Mouse (Mus musculus): Measurements from ENCODE around the gene Hddc3. TPM values are rescaled to one million over a fixed set of nuclear protein-coding genes. Genes with fewer than 3 reads are reported as not detected.

Hddc3 gene
- polyA plus RNA-seq, 1 experiment from 2014 or later, result 25.4 TPM

Other genes starting within 250 kb of the Hddc3 start
- gene Idh2, start 227.7 kb upstream of the Hddc3 start, polyA plus RNA-seq (2015; fragmentation: Nextera tagmentation; extraction: Ambion mirVana), result 546 and 574 TPM in 2 replicates
- 23.0 and 25.2 TPM in 2 replicates for gene Sema4b, start 156.3 kb upstream of the Hddc3 start, polyA plus RNA-seq (2015; fragmentation: Nextera tagmentation; extraction: Ambion mirVana)
- gene Cib1, start 110.3 kb upstream of the Hddc3 start, polyA plus RNA-seq (2015; fragmentation: Nextera tagmentation; extraction: Ambion mirVana), result 96.8 and 108 TPM in 2 replicates
- 4.1 TPM in 2 replicates for gene Gdpgp1, start 110.2 kb upstream of the Hddc3 start, polyA plus RNA-seq (2015; fragmentation: Nextera tagmentation; extraction: Ambion mirVana)
- gene Ttll13, start 96.7 kb upstream of the Hddc3 start, polyA plus RNA-seq (2015; fragmentation: Nextera tagmentation; extraction: Ambion mirVana), result 1.3 and 1.6 TPM in 2 replicates
- 51.2 and 54.9 TPM in 2 replicates for gene Ngrn, start 81.9 kb upstream of the Hddc3 start, polyA plus RNA-seq (2015; fragmentation: Nextera tagmentation; extraction: Ambion mirVana)
- gene Vps33b, start 73.5 kb upstream of the Hddc3 start, polyA plus RNA-seq (2015; fragmentation: Nextera tagmentation; extraction: Ambion mirVana), result 12.3 and 17.1 TPM in 2 replicates
- gene Prc1, start 48.7 kb upstream of the Hddc3 start, polyA plus RNA-seq (2015; fragmentation: Nextera tagmentation; extraction: Ambion mirVana), result 109 TPM in 2 replicates
- gene Rccd1, start 18.6 kb upstream of the Hddc3 start, polyA plus RNA-seq (2015; fragmentation: Nextera tagmentation; extraction: Ambion mirVana), result 10.4 and 10.8 TPM in 2 replicates
- 55.6 and 57.7 TPM in 2 replicates for gene Unc45a, start 2.1 kb upstream of the Hddc3 start, polyA plus RNA-seq (2015; fragmentation: Nextera tagmentation; extraction: Ambion mirVana)
- 24.8 and 25.2 TPM in 2 replicates for gene Man2a2, start 28.3 kb downstream of the Hddc3 start, polyA plus RNA-seq (2015; fragmentation: Nextera tagmentation; extraction: Ambion mirVana)
- 16.4 and 16.7 TPM in 2 replicates for gene Fes, start 44.8 kb downstream of the Hddc3 start, polyA plus RNA-seq (2015; fragmentation: Nextera tagmentation; extraction: Ambion mirVana)
- 16.0 and 16.7 TPM in 2 replicates for gene Furin, start 62.3 kb downstream of the Hddc3 start, polyA plus RNA-seq (2015; fragmentation: Nextera tagmentation; extraction: Ambion mirVana)
- gene Blm, start 192.0 kb downstream of the Hddc3 start, polyA plus RNA-seq (2015; fragmentation: Nextera tagmentation; extraction: Ambion mirVana), result 17.5 and 18.5 TPM in 2 replicates

Measured in embryonic facial prominence, embryonic 15.5 days (tissue).